Mouse (Mus musculus) intestine, postnatal 0 days (tissue): ENCODE results near the gene Atat1. TPM values are rescaled to one million over a fixed set of nuclear protein-coding genes. Genes with fewer than 3 reads are reported as not detected.

Experiments
- ATAC-seq: fragments of 200-750 bp; cut with Nextera tagmentation; 2 replicates; pipeline ENCODE4 v1.8.0; 2017; ENCODE audit warnings: mild to moderate bottlenecking, moderate TSS enrichment, moderate library complexity
- H3K27ac ChIP-seq: fragments of 300-500 bp; sonication (generic); 2 replicates; pipeline ENCODE4 v1.5.1; 2014; ENCODE audit warnings: mild to moderate bottlenecking, low read depth, low read length, moderate library complexity
- H3K27me3 ChIP-seq: fragments of 300-500 bp; sonication (generic); replicated peaks from 2 replicates; pipeline ENCODE4 v1.6.1; 2014; ENCODE audit warnings: low read length, mixed read lengths; ENCODE audit not compliant: control insufficient read depth, insufficient read depth
- H3K36me3 ChIP-seq: fragments of 300-500 bp; sonication (generic); 2 replicates; pipeline ENCODE4 v1.6.1; 2014; ENCODE audit warnings: mild to moderate bottlenecking, moderate library complexity; ENCODE audit not compliant: control insufficient read depth, insufficient read depth
- H3K4me1 ChIP-seq: fragments of 300-500 bp; sonication (generic); replicated peaks from 2 replicates; pipeline ENCODE4 v1.6.1; 2014; ENCODE audit warnings: antibody characterized with exemption, low read length, mixed read lengths; ENCODE audit not compliant: control insufficient read depth, insufficient read depth
- H3K4me2 ChIP-seq: fragments of 300-500 bp; sonication (generic); replicated peaks from 2 replicates; pipeline ENCODE4 v1.6.1; 2014; ENCODE audit warnings: low read depth, mild to moderate bottlenecking, moderate library complexity
- H3K4me3 ChIP-seq: fragments of 300-500 bp; sonication (generic); 2 replicates; pipeline ENCODE4 v1.5.1; 2014; ENCODE audit warnings: low read depth, low read length
- H3K9ac ChIP-seq: fragments of 300-500 bp; sonication (generic); 2 replicates; pipeline ENCODE4 v1.6.1; 2014; ENCODE audit warnings: mild to moderate bottlenecking, low read depth, low read length
- H3K9me3 ChIP-seq: fragments of 300-500 bp; sonication (generic); 2 replicates; pipeline ENCODE4 v1.6.1; 2016; ENCODE audit warnings: mixed run types; ENCODE audit not compliant: control insufficient read depth
- CTCF ChIP-seq: sonication (generic); IDR thresholded peaks from 2 replicates; pipeline ENCODE4 v1.5.1; 2016; ENCODE audit warnings: low read depth, mild to moderate bottlenecking, control low read depth, antibody characterized with exemption, moderate library complexity
- WGBS: fragments of 180-500 bp; shearing (Covaris S2); extraction: QIAGEN DNeasy Blood & Tissue Kit; methylation state at CpG from one replicate; pipeline ENCODE4 v1.1.7; 2014; 5-methylcytosine and 5-hydroxymethylcytosine counted together
- microRNA counts: library from miRNA; unstranded; fragments of <30 nt; microRNA quantifications from one replicate; lab custom pipeline; 2016
- microRNA-seq: library from miRNA; unstranded; fragments of <30 nt; microRNA quantifications from one replicate; pipeline ENCODE4, GENCODE M21; 2016
- polyA plus RNA-seq: library from polyadenylated mRNA; unstranded; fragments of >200 nt; fragmentation: Nextera tagmentation; extraction: Ambion mirVana; gene quantifications from 2 replicates; pipeline ENCODE4 v1.2.1, GENCODE M21; 2015

Atat1 gene
- polyA plus RNA-seq, 1 experiment from 2014 or later, result 11.9 TPM

GRCm38 (mm10) chr17:35860831-35861197, 49.1 kb downstream of the Atat1 start:
- H3K4me2 ChIP-seq, result peak overlapping the region; percentile 81
- WGBS, result 6% methylated on average over 12 of the region's 12 CpGs
- H3K4me3 ChIP-seq, result peak overlapping the region; percentile 73
- H3K9ac ChIP-seq, result peak overlapping the region; percentile 53
- no peaks in the 10 kb centered on the region for H3K9me3 ChIP-seq
- no peak for TF ChIP-seq CTCF
- no peaks in the 10 kb centered on the region for H3K4me1 ChIP-seq
- no peak overlapping the region for H3K27ac ChIP-seq
- ATAC-seq, result no peak
- H3K36me3 ChIP-seq, result peaks cover 9% of the 10 kb centered on the region; the same call in 1 of the 2 replicates
- no peaks in the 10 kb centered on the region for H3K27me3 ChIP-seq

GRCm38 (mm10) chr17:35859835-35860234, 50.0 kb downstream of the Atat1 start:
- Histone ChIP-seq H3K27me3 (no peaks in the 10 kb centered on the region), H3K4me3 (no peak overlapping the region), H3K9ac (no peak overlapping the region), H3K4me2 (no peak overlapping the region), H3K27ac (no peak overlapping the region), H3K4me1 (no peaks in the 10 kb centered on the region), H3K36me3 (peaks cover 11% of the 10 kb centered on the region), H3K9me3 (no peaks in the 10 kb centered on the region)
- no peak for ATAC-seq
- 56% methylated on average over 2 of the region's 2 CpGs for WGBS
- TF ChIP-seq CTCF, result no peak

GRCm38 (mm10) chr17:35859371-35859770, 50.5 kb downstream of the Atat1 start:
- Histone ChIP-seq H3K9me3 (no peaks in the 10 kb centered on the region), H3K4me1 (no peaks in the 10 kb centered on the region), H3K4me3 (no peak overlapping the region), H3K36me3 (peaks cover 16% of the 10 kb centered on the region), H3K27me3 (no peaks in the 10 kb centered on the region), H3K4me2 (no peak overlapping the region), H3K27ac (no peak overlapping the region), H3K9ac (no peak overlapping the region)
- no peak for ATAC-seq
- TF ChIP-seq CTCF, result no peak
- 86% methylated on average over 1 of the region's 1 CpGs for WGBS

- no peak overlapping the region for H3K4me3 ChIP-seq
- H3K4me1 ChIP-seq, result no peaks in the 10 kb centered on the region
- H3K4me2 ChIP-seq, result no peak overlapping the region
- no peak for ATAC-seq
- 86% methylated on average over 3 of the region's 3 CpGs for WGBS
- TF ChIP-seq CTCF, result no peak
- H3K9ac ChIP-seq, result no peak overlapping the region
- no peaks in the 10 kb centered on the region for H3K27me3 ChIP-seq
- H3K27ac ChIP-seq, result no peak overlapping the region; the same call in 1 of the 2 replicates
- peaks cover 83% of the 10 kb centered on the region for H3K36me3 ChIP-seq
- H3K9me3 ChIP-seq, result no peaks in the 10 kb centered on the region
Observed at GRCm38 (mm10) chr17:35850974-35851373, 58.9 kb downstream of the Atat1 start.

- Histone ChIP-seq H3K9ac (no peak overlapping the region), H3K4me1 (no peaks in the 10 kb centered on the region), H3K9me3 (no peaks in the 10 kb centered on the region), H3K4me3 (no peak overlapping the region), H3K27ac (no peak overlapping the region), H3K4me2 (no peak overlapping the region), H3K36me3 (peaks cover 68% of the 10 kb centered on the region), H3K27me3 (no peaks in the 10 kb centered on the region)
- TF ChIP-seq CTCF, result peak; percentile 65
- 56% methylated on average over 1 of the region's 1 CpGs for WGBS
- ATAC-seq, result peak; percentile 48
Observed at GRCm38 (mm10) chr17:35848112-35848511, 61.8 kb downstream of the Atat1 start.

MicroRNAs encoded within 50 kb of the gene (microRNA counts, 519-probe panel; counts per million panel counts)
- not detected for microRNA mmu-miR-1894-3p (lab: Ali Mortazavi, UCI)
- not detected for microRNA mmu-miR-1894-5p (lab: Ali Mortazavi, UCI)

Small RNA genes within 50 kb of the gene (microRNA-seq; reads per million reads assigned to microRNA genes)
- 0.82 reads per million for gene Gm28033
- not detected for gene Mir1894

Other genes starting within 250 kb of the Atat1 start
- gene Vars2, start 242.5 kb downstream of the Atat1 start, polyA plus RNA-seq, result 6.0 and 6.3 TPM in 2 replicates
- gene Gtf2h4, start 236.3 kb downstream of the Atat1 start, polyA plus RNA-seq, result 16.9 and 18.1 TPM in 2 replicates
- gene Ddr1, start 205.5 kb downstream of the Atat1 start, polyA plus RNA-seq, result 27.8 and 30.0 TPM in 2 replicates
- gene Ier3, start 88.4 kb downstream of the Atat1 start, polyA plus RNA-seq, result 34.6 and 36.9 TPM in 2 replicates
- gene Flot1, start 86.8 kb downstream of the Atat1 start, polyA plus RNA-seq, result 56.4 and 57.8 TPM in 2 replicates
- 233 and 240 TPM in 2 replicates for gene Tubb5, start 71.8 kb downstream of the Atat1 start, polyA plus RNA-seq
- 2.3 and 2.7 TPM in 2 replicates for gene Mdc1, start 68.6 kb downstream of the Atat1 start, polyA plus RNA-seq
- gene Nrm, start 48.8 kb downstream of the Atat1 start, polyA plus RNA-seq, result 19.8 and 20.6 TPM in 2 replicates
- gene Ppp1r18, start 44.5 kb downstream of the Atat1 start, polyA plus RNA-seq, result 15.2 and 15.6 TPM in 2 replicates
- 17.2 and 18.1 TPM in 2 replicates for gene Dhx16, start 30.3 kb downstream of the Atat1 start, polyA plus RNA-seq
- 31.5 and 32.3 TPM in 2 replicates for gene 2310061I04Rik, start 12.6 kb downstream of the Atat1 start, polyA plus RNA-seq
- 81.6 and 85.7 TPM in 2 replicates for gene Mrps18b, start 6.3 kb upstream of the Atat1 start, polyA plus RNA-seq
- 13.8 and 14.3 TPM in 2 replicates for gene Ppp1r10, start 6.4 kb upstream of the Atat1 start, polyA plus RNA-seq
- gene Abcf1, start 59.7 kb upstream of the Atat1 start, polyA plus RNA-seq, result 84.1 and 91.1 TPM in 2 replicates
- 29.4 and 33.9 TPM in 2 replicates for gene Gnl1, start 69.8 kb upstream of the Atat1 start, polyA plus RNA-seq
- gene Prr3, start 70.2 kb upstream of the Atat1 start, polyA plus RNA-seq, result 9.4 and 9.6 TPM in 2 replicates
- 1.4 and 1.5 TPM in 2 replicates for gene H2-T24, start 110.5 kb upstream of the Atat1 start, polyA plus RNA-seq
- 68.3 and 71.7 TPM in 2 replicates for gene H2-T23, start 122.8 kb upstream of the Atat1 start, polyA plus RNA-seq
- gene H2-T22, start 132.7 kb upstream of the Atat1 start, polyA plus RNA-seq, result 19.5 and 21.2 TPM in 2 replicates
- 2.8 and 3.1 TPM in 2 replicates for gene Gm6034, start 132.9 kb upstream of the Atat1 start, polyA plus RNA-seq
- gene Gm11127, start 148.3 kb upstream of the Atat1 start, polyA plus RNA-seq, result 84.2 and 86.5 TPM in 2 replicates
- gene Gm19684, start 211.6 kb upstream of the Atat1 start, polyA plus RNA-seq, result 0.17 TPM in 1 of 2 replicates, not detected in the other
- gene Gm7030, start 219.3 kb upstream of the Atat1 start, polyA plus RNA-seq, result 0.93 and 1.3 TPM in 2 replicates